Mouse (Mus musculus) erythroid progenitor cell, adult 5-6 weeks (primary cell): ENCODE measurements around the gene Rsph3a. TPM values are rescaled to one million over a fixed set of nuclear protein-coding genes. Genes with fewer than 3 reads are reported as not detected.
"Not testable (repeated sequence)": the region's sequence is repeated elsewhere in the genome, so short reads cannot be mapped to it uniquely, and the experiment has no call there.

ENCODE experiments used
- ATAC-seq: replicated peaks from 2 replicates; pipeline ENCODE4 v1.8.0; 2016; ENCODE audit warnings: moderate number of reproducible peaks, mild to moderate bottlenecking, moderate TSS enrichment, inconsistent platforms; ENCODE audit not compliant: poor library complexity, low FRiP score, severe bottlenecking
- total RNA-seq, 2 experiments: library from RNA; stranded (forward) in 1 of 2; stranded (reverse) in 1 of 2; fragments of 150-400 nt in 1 of 2; fragments of 186-747, 209-891 nt in 1 of 2; gene quantifications; 2 replicates each; pipeline versions ENCODE4 v1.2.3 to v1.2.4; 2015 to 2017; ENCODE audit warnings: low replicate concordance in 2 of 2

The Rsph3a gene
- total RNA-seq, 2 experiments from 2014 or later = 19.5 to 39.0 TPM

DNA sequence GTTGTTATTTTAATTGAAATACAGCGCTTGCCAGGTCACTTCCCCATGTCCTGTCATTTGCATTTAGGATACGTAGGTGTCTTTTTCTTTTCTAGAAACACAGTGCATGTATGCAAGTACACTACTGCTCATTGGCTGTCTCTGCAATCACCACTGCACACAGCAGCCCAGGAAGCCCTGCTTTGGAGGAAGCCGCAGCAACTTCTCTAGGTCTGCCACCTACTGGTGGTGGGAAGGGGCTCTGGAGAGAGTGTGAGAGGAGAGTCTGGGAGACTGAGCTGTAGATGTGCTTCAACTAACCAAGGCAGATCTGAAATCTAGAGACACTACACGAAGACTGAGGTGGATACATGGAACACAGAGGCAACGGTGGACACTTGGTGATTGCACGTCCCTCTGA lies 77.3 kb downstream of the Rsph3a start:
- not testable (repeated sequence) for ATAC-seq

DNA sequence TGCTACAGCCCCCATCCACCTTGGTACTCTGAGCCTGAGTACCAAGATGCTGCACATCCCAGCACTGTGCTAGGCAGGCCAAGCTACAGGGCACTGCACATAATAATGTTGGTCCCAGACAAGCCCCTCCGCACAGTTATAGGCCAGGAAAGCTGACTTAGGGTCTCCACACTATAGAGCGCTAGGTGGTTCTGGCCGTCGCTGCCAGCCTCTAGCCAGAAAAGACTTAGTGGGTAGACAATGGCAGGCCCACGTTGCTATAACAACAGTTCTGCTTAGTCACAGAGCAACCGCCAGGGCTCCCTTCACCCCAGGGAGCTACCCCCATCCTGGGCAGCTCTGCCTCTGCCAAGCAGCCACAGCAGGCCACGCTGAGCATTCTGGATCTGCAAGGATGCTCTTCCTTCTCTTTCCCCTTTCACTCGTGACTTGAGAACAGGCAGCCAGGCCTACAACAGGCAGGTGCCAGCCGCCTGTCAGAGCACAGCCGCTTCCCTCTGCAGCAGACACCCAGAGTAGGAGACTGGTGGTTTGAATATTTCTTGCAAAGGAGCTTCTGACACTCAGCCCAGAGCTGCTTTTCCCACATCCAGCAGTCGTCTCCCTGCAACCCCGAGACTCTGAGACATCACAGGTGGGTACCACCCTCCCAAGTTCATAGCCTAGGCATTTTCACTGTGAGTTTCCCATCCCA lies 82.2 kb downstream of the Rsph3a start:
- not testable (repeated sequence) for ATAC-seq

Other genes starting within 250 kb of the Rsph3a start
- gene Fndc1, start 118.3 kb upstream of the Rsph3a start, total RNA-seq (2015; ENCODE audit: low replicate concordance) = not detected in 2 replicates
- not detected in 2 replicates for gene Fndc1, start 118.3 kb upstream of the Rsph3a start, total RNA-seq (2017; ENCODE audit: low replicate concordance)
- 3.4 and 14.8 TPM in 2 replicates for gene Tagap, start 19.6 kb upstream of the Rsph3a start, total RNA-seq (2015; ENCODE audit: low replicate concordance)
- 3.1 and 4.4 TPM in 2 replicates for gene Tagap, start 19.6 kb upstream of the Rsph3a start, total RNA-seq (2017; ENCODE audit: low replicate concordance)
- gene Gm49673, start 202.2 kb downstream of the Rsph3a start, total RNA-seq (2015; ENCODE audit: low replicate concordance) = not detected in 2 replicates
- 4.9 TPM in 1 of 2 replicates, not detected in the other for gene Gm49673, start 202.2 kb downstream of the Rsph3a start, total RNA-seq (2017; ENCODE audit: low replicate concordance)
- gene Rnaset2a, start 202.5 kb downstream of the Rsph3a start, total RNA-seq (2015; ENCODE audit: low replicate concordance) = 15.1 and 28.5 TPM in 2 replicates
- gene Rnaset2a, start 202.5 kb downstream of the Rsph3a start, total RNA-seq (2017; ENCODE audit: low replicate concordance) = 1.3 and 6.6 TPM in 2 replicates
- gene Fgfr1op, start 219.9 kb downstream of the Rsph3a start, total RNA-seq (2015; ENCODE audit: low replicate concordance) = 23.5 and 24.1 TPM in 2 replicates
- 28.3 and 34.7 TPM in 2 replicates for gene Fgfr1op, start 219.9 kb downstream of the Rsph3a start, total RNA-seq (2017; ENCODE audit: low replicate concordance)